Mouse (Mus musculus) lung, postnatal 25 days (tissue): Measurements from ENCODE around the gene Nat8.
"Not testable (repeated sequence)": the region's sequence is repeated elsewhere in the genome, so short reads cannot be mapped to it uniquely, and the experiment has no call there.

Source experiments
- DNase-seq: peaks from one replicate; pipeline ENCODE4 v3.0.0; 2022; ENCODE audit warnings: low spot score

Nat8 gene

GRCm38 (mm10) chr6:85836098-85836497, 4.2 kb upstream of the Nat8 start:
- DNase-seq, result not testable (repeated sequence)

GRCm38 (mm10) chr6:85835104-85835503, 3.2 kb upstream of the Nat8 start:
- DNase-seq, result not testable (repeated sequence)

DNA sequence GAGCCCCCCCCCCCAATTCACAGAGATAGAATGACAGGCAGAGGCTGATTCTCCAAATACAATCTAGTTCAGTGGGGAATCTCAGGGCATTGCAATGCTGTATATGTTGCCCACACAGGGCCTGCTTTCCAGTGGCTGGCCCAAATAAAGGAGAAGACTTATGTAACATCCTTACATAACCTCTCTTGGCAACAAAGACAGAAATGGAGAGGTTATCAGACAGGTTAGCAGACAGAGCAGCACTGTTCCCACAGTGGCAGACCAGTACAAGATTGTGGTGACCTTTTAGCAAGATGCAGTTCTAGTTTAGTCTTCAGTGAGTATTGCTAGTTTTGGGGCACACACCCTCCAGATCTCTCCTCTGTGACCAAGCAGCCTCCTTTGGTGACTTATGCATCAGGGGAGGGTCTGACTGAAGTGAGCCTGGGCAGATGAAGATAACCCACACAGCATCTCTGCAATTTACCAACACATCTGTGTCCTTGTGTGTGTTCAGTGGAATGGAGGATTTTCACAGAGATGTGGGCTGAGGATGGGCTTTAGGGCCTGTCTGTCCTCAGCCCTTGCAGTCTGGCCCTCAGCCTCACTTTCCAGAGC, 2.7 kb upstream of the Nat8 start:
- DNase-seq, result peak; percentile 24

- no peak for DNase-seq
These were observed 2.4 kb downstream of the Nat8 start for GRCm38 (mm10) chr6:85829462-85829861.

GRCm38 (mm10) chr6:85825886-85826285, 6.0 kb downstream of the Nat8 start:
- DNase-seq, result no peak

- DNase-seq, result no peak
These were observed 8.3 kb downstream of the Nat8 start for GRCm38 (mm10) chr6:85823382-85824090.

DNA sequence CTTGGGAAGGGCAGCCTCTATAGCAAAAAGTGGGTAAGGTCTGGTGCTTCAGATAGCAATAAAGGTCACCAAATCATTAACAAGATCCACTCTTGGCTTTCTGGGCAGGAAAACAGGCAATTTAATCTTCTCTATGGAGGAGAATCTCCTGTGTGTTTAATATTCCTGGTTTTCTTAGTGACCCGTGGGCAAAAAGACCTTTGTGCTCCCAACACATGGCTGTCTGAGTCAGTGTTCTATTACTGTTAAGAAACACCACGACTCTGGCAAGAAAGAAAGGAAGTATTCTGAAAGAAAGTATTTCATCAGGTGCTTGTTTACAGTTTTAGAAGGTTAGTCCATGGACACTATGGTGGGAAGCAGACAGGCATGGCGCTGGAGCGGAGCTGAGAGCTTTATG, 9.6 kb downstream of the Nat8 start:
- DNase-seq, result no peak

- DNase-seq, result no peak
These were observed 11.0 kb downstream of the Nat8 start, which contains the start of the genes Nat8f6 and Nat8f5 for GRCm38 (mm10) chr6:85820837-85821236. TSS of gene Nat8f6 (minus strand) at chr6:85820954. TSS of gene Nat8f5 (minus strand) at chr6:85820972.

DNA sequence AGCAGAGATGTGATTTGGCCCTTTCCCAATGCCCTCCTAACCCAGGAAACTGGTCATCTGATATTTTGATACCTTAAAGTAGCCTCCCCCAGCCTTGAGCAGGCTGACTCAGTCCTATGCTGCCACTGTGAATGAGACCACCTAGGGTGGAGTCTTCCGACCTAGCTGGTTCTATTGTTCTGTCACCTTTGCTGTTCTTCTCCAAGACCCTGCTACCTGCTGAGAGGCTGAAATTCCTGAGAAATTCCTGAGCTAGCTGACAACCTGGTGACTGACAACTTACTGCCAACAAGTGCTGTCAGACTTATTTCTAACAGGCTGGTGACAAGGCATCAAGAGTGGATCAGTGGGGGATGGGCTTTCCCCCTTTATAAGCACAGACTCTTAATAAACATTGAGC, 13.5 kb downstream of the Nat8 start:
- no peak for DNase-seq

GRCm38 (mm10) chr6:85813339-85813738, 18.5 kb downstream of the Nat8 start:
- no peak for DNase-seq

GRCm38 (mm10) chr6:85810942-85811537, 20.8 kb downstream of the Nat8 start:
- not testable (repeated sequence) for DNase-seq

- not testable (repeated sequence) for DNase-seq
These were observed 21.4 kb downstream of the Nat8 start for GRCm38 (mm10) chr6:85810514-85810913.

GRCm38 (mm10) chr6:85809784-85810183, 22.1 kb downstream of the Nat8 start:
- DNase-seq, result not testable (repeated sequence)

GRCm38 (mm10) chr6:85803180-85803579, 28.7 kb downstream of the Nat8 start:
- peak; percentile 48 for DNase-seq
